Mouse (Mus musculus) kidney, postnatal 14 days (tissue): ENCODE measurements around the gene Npepps.
"Not testable (repeated sequence)": the region's sequence is repeated elsewhere in the genome, so short reads cannot be mapped to it uniquely, and the experiment has no call there.

Experiments
- DNase-seq: peaks from one replicate; pipeline ENCODE4 v3.0.0; 2022; ENCODE audit warnings: mixed read lengths

Gene Npepps

GRCm38 (mm10) chr11:97229396-97229795 lies 51.0 kb downstream of the Npepps start:
- DNase-seq: no peak

- peak; percentile 10 for DNase-seq
Measured at GRCm38 (mm10) chr11:97228985-97229384, 51.5 kb downstream of the Npepps start.

GRCm38 (mm10) chr11:97226131-97226530 lies 54.3 kb downstream of the Npepps start:
- no peak for DNase-seq

- DNase-seq: no peak
Measured at GRCm38 (mm10) chr11:97223485-97223884, 57.0 kb downstream of the Npepps start.

GRCm38 (mm10) chr11:97221611-97222010 lies 58.8 kb downstream of the Npepps start:
- DNase-seq: no peak

- DNase-seq: no peak
Measured at GRCm38 (mm10) chr11:97220211-97220610, 60.2 kb downstream of the Npepps start.

- DNase-seq: peak; percentile 18
Measured at GRCm38 (mm10) chr11:97214411-97214810, 66.0 kb downstream of the Npepps start.

GRCm38 (mm10) chr11:97210728-97211400 lies 69.6 kb downstream of the Npepps start:
- peak; percentile 53 for DNase-seq

GRCm38 (mm10) chr11:97207011-97207422 lies 73.4 kb downstream of the Npepps start:
- no peak for DNase-seq

- no peak for DNase-seq
Measured at GRCm38 (mm10) chr11:97199519-97199918, 80.9 kb downstream of the Npepps start.

- peak; percentile 40 for DNase-seq
Measured at GRCm38 (mm10) chr11:97198601-97199000, 81.8 kb downstream of the Npepps start.

- DNase-seq: no peak
Measured at GRCm38 (mm10) chr11:97197021-97197420, 83.4 kb downstream of the Npepps start.

- DNase-seq: peak; percentile 20
Measured at GRCm38 (mm10) chr11:97196541-97196940, 83.9 kb downstream of the Npepps start.

- no peak for DNase-seq
Measured at GRCm38 (mm10) chr11:97192621-97192951, 87.9 kb downstream of the Npepps start.

- DNase-seq: no peak
Measured at GRCm38 (mm10) chr11:97191915-97192620, 88.4 kb downstream of the Npepps start.

- no peak for DNase-seq
Measured at GRCm38 (mm10) chr11:97190992-97191391, 89.4 kb downstream of the Npepps start.

- not testable (repeated sequence) for DNase-seq
Measured at GRCm38 (mm10) chr11:97189645-97190044, 90.8 kb downstream of the Npepps start.

GRCm38 (mm10) chr11:97189231-97189630 lies 91.2 kb downstream of the Npepps start:
- no peak for DNase-seq

GRCm38 (mm10) chr11:97188643-97188955 lies 91.8 kb downstream of the Npepps start:
- no peak for DNase-seq

- DNase-seq: peak; percentile 99
Measured at GRCm38 (mm10) chr11:97187764-97188642, 92.4 kb downstream of the Npepps start, which contains the start of gene Kpnb1. Gene Kpnb1, minus strand, starts transcription at chr11:97187881.

- peak; percentile 98 for DNase-seq
Measured at GRCm38 (mm10) chr11:97186947-97187763, 93.3 kb downstream of the Npepps start.
